Mouse (Mus musculus) spleen, postnatal 4 days (tissue): Measurements from ENCODE around the gene Ccl2.

Source experiments
- DNase-seq, 2 experiments: peaks; one replicate each; pipeline ENCODE4 v3.0.0; 2022; ENCODE audit warnings: low spot score in 2 of 2

Ccl2 gene

GRCm38 (mm10) chr11:82035356-82035755 lies at the start of gene Ccl2:
TSS of gene Ccl2 (plus strand) at chr11:82035571.
- peak in 1 of 2 experiments; percentile 19 for DNase-seq

- DNase-seq, result peak; percentile 50 to 82
Measured at GRCm38 (mm10) chr11:81996172-81996841, 39.1 kb upstream of the Ccl2 start.

DNA sequence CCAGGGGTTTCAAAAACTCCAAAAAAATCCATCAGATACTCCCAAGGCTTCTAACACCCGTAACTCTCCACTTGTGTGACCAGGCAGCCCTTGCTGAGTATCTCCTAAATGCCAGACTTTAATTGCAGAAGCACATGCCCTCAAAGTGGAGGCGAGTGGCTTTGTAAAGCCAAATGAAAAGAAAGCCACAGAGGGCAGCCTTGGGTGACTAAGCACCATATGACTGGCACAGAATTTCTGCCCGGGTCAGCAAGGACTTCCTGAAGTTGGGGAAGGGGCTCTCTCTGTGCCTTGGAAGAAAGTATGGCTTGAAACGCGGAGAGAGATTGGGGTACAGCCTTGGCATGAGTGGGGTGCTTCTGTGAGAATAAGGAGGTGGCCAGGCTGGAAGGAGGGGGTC lies 38.3 kb upstream of the Ccl2 start:
- DNase-seq, result no peak

GRCm38 (mm10) chr11:81998646-81999045 lies 36.7 kb upstream of the Ccl2 start:
- DNase-seq, result no peak

DNA sequence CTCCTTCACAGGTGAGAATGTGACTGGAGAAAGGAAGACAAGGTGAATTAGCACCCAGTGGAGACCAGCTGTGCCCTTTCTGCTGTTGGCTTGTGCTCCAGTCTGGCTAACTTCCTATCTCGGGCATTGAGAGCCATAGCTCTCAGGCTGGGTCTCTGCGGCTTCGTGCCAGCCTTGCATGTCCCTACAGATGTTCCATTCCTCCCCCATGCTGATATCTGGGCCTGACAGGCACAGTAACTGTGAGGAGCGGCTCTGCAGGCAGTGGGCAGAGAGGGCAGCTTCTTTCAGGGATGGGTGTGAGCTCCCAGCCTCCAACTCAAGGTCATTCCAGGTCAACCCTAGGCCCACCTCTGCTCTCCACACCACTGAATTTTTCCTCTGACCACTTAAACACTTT lies 35.9 kb upstream of the Ccl2 start:
- DNase-seq, result no peak

GRCm38 (mm10) chr11:82000581-82000980 lies 34.8 kb upstream of the Ccl2 start:
- no peak for DNase-seq

GRCm38 (mm10) chr11:82004810-82005209 lies 30.6 kb upstream of the Ccl2 start:
- no peak for DNase-seq

DNA sequence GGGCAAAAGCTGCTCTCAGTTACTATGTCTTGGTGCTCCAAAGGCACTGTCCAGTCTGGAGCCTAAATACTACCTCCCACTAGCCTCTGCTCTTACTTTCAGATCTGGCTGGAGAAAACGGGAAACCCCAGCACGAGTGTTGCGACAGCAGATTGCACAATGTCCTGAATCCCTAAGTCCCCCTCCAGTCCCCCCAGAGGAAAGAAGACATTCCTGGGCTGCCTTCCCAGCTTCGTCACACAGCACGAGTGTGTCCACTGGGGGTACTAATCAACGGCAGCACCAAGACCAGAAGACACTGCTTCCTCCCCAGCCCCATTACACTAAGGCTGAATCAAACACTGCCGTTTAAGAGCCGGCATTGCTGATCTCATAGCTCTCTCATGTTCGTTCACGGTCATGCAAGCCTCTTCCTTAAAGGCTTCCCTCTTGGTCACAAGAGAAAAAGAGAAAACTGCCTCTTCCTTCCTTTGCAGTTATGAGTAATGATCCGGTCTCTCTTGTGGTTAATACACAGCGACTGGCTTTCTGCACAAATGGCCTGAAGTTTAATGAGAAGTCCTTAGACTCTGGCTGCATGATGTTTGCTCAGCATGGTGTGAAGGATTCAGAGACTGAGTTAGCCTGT lies 28.5 kb upstream of the Ccl2 start:
- DNase-seq, result no peak

- DNase-seq, result no peak
Measured at GRCm38 (mm10) chr11:82010115-82010514, 25.3 kb upstream of the Ccl2 start.

DNA sequence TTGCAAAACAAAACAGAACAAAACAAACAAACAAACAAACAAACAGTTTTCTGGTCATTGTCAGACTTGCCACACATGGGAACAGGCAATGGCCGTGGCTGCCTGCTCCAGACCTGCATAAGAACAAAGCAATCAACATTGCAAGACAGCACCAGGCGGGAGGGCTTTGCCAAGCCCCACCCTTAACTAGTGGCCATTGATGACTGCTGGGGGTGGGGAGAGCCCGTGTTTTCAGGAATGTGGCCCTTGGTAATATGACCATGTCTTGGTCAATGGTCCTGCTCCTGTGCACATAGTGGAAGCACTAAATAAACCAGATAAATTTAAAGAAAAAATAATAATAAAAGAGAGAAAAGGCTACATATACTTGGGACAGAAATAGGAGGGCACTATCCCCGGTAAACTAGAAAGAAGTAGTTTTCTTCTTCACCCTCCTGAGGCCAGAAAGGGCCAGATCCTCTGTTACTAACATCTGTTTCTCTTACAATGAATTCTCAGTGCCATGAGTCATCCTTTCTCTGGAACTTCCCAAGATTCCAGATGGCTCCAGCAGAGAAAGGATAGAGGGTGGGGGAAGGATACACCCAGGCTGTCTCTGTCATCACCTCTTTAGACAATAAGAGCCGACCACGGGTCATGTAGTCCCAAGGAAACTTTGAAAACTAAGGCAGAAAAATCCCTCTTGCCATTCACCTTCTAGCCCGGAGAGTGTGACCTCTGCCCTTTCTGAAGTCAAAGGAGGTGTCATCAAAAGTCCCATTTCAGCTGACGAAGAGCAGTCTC lies 23.8 kb upstream of the Ccl2 start:
- no peak for DNase-seq

GRCm38 (mm10) chr11:82013756-82014155 lies 21.6 kb upstream of the Ccl2 start:
- no peak for DNase-seq

GRCm38 (mm10) chr11:82015066-82015465 lies 20.3 kb upstream of the Ccl2 start:
- no peak for DNase-seq

DNA sequence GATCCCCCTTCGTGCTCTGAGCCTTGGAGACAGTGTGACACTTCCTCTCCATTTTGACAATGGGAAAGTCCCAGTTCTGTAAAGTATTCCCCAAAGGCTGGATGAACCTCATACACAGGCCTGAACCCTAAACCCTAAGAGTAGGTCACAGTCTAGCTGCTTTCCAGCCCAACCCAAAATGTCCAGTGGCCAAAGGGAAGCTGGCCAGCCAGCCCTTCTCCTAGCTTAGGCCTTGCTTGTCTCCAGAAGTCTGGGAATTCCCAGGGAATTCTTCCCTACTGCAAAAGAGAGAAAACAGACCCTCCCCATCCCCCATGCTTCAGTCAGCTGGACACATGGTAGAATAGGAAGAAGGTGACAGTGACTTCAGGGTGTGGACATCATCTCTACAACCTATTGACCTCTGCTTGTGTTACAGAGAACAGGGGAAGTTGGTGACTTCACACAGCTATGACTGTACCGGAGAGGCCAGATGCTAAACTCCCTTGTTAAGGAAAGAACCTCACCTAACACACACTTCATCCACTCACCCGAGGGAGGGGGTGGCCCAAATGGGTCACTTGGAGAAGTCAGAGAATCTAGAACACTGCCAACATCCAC lies 19.1 kb upstream of the Ccl2 start:
- no peak for DNase-seq

DNA sequence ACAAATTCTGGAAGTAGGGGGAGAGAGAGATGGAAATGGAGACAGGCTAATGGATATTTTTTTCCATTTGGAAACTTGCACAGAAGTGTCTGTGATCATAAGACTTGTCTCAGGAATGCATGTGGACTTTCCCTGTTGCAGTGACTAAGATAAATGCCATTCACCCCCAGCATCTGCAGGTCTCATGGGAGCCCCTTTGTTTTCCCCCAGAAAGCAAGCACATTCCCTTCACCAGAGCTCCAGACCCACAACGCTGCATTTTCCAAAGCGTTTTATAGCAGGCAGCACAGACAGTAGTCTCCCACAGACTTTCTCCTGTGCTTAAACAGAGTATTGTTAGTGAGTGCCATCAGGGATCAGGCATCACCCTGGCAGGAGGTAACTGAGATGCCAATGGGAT lies 16.0 kb upstream of the Ccl2 start:
- DNase-seq, result no peak

DNA sequence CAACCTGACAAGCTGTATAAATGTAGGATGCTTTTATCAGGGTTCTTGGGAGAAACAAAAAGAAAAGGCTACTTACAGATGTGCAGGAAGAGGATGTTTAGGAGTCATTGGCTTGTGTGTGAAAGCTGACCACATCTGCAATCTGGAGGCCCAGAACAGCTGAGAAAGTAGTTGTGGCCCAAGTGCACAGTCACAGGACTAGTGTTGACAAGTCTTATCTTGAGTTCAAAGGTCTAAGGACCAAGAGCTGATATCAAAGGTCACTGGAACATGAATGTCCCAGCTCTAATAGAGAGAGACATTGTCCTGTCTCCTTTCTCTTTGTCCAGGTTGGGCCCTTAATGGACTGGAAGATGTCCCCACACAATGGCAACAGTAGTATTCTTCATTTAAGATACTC lies 15.6 kb upstream of the Ccl2 start:
- no peak for DNase-seq

DNA sequence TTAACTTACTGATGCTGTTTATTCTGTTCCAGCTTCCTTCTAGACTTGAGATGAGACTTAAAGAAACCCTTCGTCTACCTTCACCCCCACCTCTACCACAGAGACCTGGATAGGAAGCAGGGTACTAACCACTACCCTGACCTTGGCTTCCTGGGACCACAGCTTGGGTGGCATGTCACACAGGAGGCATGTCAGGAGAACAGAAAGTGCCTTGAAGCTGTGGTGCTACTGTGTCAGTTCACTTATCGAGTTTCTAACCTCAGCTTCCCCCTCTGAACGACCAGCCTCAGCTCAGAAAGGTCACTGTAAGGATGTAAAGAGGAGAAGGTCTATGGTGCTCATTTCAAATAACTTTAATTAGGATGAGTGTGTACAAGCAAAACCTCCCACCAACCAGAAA lies 14.0 kb upstream of the Ccl2 start:
- no peak for DNase-seq

GRCm38 (mm10) chr11:82022504-82023056 lies 12.8 kb upstream of the Ccl2 start:
- DNase-seq, result no peak

DNA sequence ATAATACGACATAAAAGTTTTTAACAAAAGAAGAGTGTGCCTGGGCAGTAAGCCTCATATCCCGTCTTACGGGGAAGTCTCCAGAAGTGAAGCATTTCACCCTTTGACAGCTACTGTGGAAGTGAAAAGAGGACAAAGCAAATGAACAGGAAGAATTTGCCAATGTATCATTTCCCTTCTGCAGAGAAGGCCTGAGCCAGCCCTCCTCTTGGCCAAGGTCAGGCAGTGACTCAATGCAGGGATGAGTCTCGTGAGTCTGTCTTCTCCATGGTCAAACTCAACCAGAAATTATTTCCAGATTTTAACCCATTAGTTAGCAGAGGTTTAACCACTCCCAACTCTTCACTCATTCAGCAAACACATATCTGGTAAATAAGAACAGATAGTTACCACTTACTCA lies 11.6 kb upstream of the Ccl2 start:
- DNase-seq, result no peak

DNA sequence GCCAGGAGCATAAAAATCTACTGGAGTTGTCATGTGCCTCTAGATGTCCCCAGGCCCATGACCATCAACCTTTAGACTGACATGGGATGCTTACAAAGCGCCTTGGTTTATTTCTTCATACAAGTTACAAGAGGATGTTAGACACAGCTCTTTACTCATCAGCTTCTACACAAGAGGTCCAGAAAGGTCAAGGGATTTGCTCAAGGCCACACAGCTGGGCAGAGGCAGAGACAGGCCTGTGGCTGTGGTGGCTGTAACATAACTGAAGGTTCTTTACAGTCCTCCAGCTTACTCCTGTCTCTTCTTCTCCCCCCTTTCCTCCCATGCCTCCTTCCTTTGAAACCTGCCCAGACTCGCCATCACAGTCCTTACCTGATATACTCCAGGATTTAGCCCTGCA lies 5.2 kb upstream of the Ccl2 start:
- no peak for DNase-seq

- no peak for DNase-seq
Measured at GRCm38 (mm10) chr11:82032136-82032535, 3.2 kb upstream of the Ccl2 start.

DNA sequence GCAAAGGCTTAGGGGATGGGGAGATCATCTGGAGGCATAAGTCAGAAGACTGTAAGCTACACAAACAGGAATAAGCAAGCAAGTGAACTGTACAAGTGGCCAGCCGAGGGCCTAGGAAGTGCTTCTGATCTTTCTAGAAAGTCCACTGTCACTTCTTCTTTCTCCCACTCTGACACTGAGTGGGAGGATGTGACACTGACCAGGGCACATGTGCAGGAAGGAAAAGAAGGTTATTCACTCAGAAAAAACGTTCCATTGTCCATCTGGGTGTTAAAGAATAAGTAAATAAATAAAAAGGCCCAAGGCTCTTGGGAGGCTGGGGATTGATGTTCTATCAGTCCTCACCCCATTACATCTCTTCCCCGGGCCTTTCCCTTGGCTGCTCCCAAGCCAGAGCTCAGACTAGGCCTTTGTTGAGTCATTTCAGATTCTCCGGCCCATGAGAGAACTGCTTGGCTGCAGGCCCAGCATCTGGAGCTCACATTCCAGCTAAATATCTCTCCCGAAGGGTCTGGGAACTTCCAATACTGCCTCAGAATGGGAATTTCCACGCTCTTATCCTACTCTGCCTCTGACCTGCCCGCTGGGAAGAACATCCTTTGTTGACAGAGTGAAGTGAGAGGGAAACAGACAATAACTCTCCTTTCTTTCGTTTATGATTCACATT lies 2.6 kb upstream of the Ccl2 start:
- no peak for DNase-seq

DNA sequence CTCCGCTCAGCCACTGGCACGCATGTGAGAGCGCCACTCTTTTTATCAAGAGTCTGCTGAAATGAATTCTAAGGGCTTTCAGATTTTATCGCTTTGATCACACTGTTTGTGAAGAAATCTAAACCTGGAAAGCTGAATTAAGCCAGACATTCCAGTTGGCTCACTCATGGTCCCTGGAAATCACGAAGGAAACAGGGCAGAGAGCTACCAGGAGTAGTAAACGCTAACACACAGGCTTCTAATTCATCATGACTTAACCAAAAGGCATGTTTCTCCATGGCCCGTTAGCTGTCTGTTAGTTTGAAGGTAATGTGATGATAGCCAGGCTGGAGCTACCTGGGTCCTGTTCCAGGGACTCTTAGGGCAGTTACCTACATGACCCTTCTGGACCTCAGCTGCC lies 925 bp upstream of the Ccl2 start:
- no peak for DNase-seq
